Mouse (Mus musculus) kidney, embryonic 15.5 days (tissue): ENCODE measurements at regions not wholly inside any gene's neighbourhood (a gene's known extent, or its start where the extent isn't known, plus 50 kb on each side); places are given as distances from the start of the nearest gene placed in this dataset.

Source experiments
- ATAC-seq: fragments of 200-750 bp; cut with Nextera tagmentation; replicated peaks from 2 replicates; pipeline ENCODE4 v1.8.0; 2017; ENCODE audit warnings: moderate TSS enrichment; ENCODE audit not compliant: low FRiP score
- H3K27ac ChIP-seq: fragments of 300-500 bp; sonication (generic); 2 replicates; pipeline ENCODE4 v1.5.1; 2015; ENCODE audit warnings: mild to moderate bottlenecking, inconsistent platforms
- H3K27me3 ChIP-seq: fragments of 300-500 bp; sonication (generic); 2 replicates; pipeline ENCODE4 v1.6.1; 2015; ENCODE audit warnings: inconsistent platforms
- H3K36me3 ChIP-seq: fragments of 300-500 bp; sonication (generic); 2 replicates; pipeline ENCODE4 v1.6.1; 2015; ENCODE audit warnings: inconsistent platforms
- H3K4me1 ChIP-seq: fragments of 300-500 bp; sonication (generic); 2 replicates; pipeline ENCODE4 v1.6.1; 2015; ENCODE audit warnings: inconsistent platforms
- H3K4me2 ChIP-seq: fragments of 300-500 bp; sonication (generic); 2 replicates; pipeline ENCODE4 v1.6.1; 2015; ENCODE audit warnings: moderate library complexity, mild to moderate bottlenecking, inconsistent platforms
- H3K4me3 ChIP-seq: fragments of 300-500 bp; sonication (generic); replicated peaks from 2 replicates; pipeline ENCODE4 v1.5.1; 2015; ENCODE audit warnings: mild to moderate bottlenecking, inconsistent platforms
- H3K9ac ChIP-seq: fragments of 300-500 bp; sonication (generic); 2 replicates; pipeline ENCODE4 v1.6.1; 2015; ENCODE audit warnings: mild to moderate bottlenecking, inconsistent platforms
- H3K9me3 ChIP-seq: fragments of 300-500 bp; sonication (generic); replicated peaks from 2 replicates; pipeline ENCODE4 v1.6.1; 2016; ENCODE audit warnings: inconsistent platforms
- WGBS: fragments of 180-500 bp; shearing (Covaris S2); methylation state at CpG from one replicate; pipeline ENCODE4 v1.1.7; 2015; ENCODE audit warnings: mixed read lengths; 5-methylcytosine and 5-hydroxymethylcytosine counted together

DNA sequence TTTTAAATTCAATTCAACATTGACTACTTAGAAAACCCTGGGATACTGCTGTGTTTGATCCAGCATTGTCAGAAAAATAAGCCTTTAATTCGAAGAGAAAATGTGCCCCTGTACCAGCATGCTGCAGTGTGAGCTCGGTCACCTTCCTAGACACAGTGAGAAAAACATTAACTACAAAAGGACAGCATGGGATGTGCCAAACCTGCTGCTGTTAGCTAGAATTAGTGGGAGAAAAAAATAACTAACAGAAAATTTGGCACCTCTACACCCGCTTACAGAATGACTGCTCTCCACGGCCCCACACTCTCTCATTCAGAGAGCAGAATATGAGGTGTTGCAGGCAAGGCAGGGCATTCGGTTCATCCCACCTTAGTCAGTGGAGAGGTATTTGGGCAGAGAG is 531.9 kb upstream of the Hs6st1 start:
- Histone ChIP-seq H3K9me3 (no peaks in the 10 kb centered on the region), H3K36me3 (no peaks in the 10 kb centered on the region), H3K4me2 (no peak overlapping the region), H3K27me3 (no peaks in the 10 kb centered on the region), H3K9ac (no peak overlapping the region), H3K4me3 (no peak overlapping the region), H3K4me1 (no peaks in the 10 kb centered on the region), H3K27ac (no peak overlapping the region)
- no peak for ATAC-seq
- 91% methylated on average over 5 of the region's 5 CpGs for WGBS

DNA sequence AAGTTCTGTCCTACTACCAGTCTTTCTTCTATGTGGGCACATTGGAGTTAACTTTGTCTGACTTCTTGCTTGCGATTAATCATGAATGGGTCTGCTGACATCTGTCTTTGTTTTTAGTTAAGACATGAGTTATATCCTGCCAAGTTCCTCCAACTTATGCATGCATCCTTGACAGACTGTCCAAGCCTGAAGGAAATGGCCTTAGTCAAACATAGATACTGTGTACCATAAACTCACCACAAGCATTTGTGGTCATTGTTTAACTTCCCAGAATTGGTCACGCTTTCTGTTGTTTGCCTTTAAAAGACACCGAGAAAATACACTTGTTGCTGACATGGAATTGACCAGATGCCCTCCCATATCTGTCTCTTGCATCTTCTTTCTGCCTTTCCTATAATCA is 519.4 kb upstream of the Hs6st1 start:
- Histone ChIP-seq H3K9me3 (no peaks in the 10 kb centered on the region), H3K4me3 (no peak overlapping the region), H3K9ac (no peak overlapping the region), H3K36me3 (no peaks in the 10 kb centered on the region), H3K4me2 (no peak overlapping the region), H3K27ac (no peak overlapping the region), H3K27me3 (no peaks in the 10 kb centered on the region), H3K4me1 (no peaks in the 10 kb centered on the region)
- no peak for ATAC-seq
- WGBS: 74% methylated on average over 3 of the region's 3 CpGs

DNA sequence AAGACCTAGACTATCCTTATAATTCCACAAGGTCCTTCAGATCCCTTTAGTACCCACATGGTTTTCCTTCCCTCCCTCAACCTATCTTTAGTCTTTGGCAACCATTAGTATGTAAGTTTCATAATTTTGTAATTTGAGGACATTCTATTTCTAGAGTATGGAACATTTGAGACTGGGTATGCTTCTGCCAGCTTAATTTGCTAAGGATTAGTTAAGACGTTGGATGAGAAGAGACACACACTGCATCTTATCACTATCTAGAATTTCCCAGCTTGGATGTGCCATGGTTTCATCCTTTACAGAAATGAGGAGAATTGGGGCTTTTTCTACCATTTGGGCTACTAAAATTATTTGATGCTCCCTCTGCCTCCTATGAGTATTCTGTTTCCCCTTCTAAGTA is 516.7 kb upstream of the Hs6st1 start:
- Histone ChIP-seq H3K36me3 (no peaks in the 10 kb centered on the region), H3K27me3 (no peaks in the 10 kb centered on the region), H3K4me2 (no peak overlapping the region), H3K27ac (no peak overlapping the region), H3K9me3 (no peaks in the 10 kb centered on the region), H3K4me1 (no peaks in the 10 kb centered on the region), H3K4me3 (no peak overlapping the region), H3K9ac (no peak overlapping the region)
- 78% methylated on average over 1 of the region's 1 CpGs for WGBS
- no peak for ATAC-seq

DNA sequence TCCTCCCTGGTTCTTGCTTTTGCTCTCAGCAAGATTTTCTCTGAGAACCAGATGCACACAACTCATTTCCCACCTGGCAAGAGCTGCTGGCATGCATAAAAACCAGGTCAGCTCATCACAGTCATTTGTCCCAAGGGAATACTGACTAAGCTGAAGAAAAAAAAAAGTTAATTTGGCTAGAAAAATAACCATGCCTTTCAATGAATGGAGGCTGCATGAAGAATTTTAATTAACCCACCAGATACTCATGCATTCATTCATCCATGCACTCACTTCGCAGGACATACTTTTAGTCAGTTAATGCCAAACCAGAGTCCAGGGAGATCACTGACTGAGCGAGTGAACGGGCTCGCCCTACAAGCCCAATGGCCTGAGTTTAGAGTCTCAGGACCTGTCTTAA is 505.4 kb upstream of the Hs6st1 start:
- Histone ChIP-seq H3K36me3 (no peaks in the 10 kb centered on the region), H3K27ac (0 out of 2 replicates have a peak overlapping the region, but pooled peaks have one; percentile 27), H3K4me3 (no peak overlapping the region), H3K4me2 (no peak overlapping the region), H3K4me1 (no peaks in the 10 kb centered on the region), H3K27me3 (no peaks in the 10 kb centered on the region), H3K9ac (no peak overlapping the region), H3K9me3 (no peaks in the 10 kb centered on the region)
- ATAC-seq: no peak
- WGBS: 74% methylated on average over 4 of the region's 4 CpGs

DNA sequence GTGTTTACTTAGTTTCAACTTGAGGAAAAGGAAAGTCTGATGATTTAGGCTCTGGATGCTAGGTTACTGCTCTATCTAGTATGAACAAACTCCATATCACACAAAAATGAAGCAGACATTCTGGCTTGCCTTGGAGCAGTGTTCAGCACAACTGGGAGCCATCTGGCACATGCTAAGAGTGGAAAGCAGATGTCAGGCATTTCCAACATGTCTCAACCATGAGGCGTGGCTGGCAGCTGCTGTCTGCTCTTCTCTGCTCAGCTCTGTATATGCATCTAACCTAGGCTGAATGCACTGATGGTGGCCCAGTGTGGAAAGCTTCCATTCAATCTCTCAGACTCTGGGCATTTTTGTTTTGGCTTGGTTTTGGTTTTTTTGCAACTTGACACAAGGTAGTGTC is 493.0 kb upstream of the Hs6st1 start:
- WGBS: 79% methylated on average over 1 of the region's 1 CpGs

DNA sequence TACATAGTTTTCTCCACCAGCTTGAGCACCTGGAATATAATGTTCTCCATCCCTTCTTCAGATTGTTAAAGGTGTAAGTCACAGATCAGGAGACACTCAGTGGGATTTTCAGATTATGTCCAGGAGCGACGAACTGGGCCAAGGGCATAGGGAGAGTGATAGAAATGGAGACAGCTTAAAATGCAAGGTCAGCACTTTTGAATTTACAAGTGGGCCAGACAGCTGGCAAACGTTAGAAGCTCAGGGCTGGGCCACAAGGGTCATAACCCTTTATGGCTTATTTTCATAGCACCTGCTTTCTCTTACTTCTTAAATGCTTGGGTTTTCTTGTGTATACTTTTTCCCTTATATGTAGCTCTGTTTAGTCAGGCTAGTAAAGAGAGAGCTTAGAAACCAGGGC is 488.8 kb upstream of the Hs6st1 start:
- H3K9me3 ChIP-seq: no peaks in the 10 kb centered on the region
- H3K4me1 ChIP-seq: no peaks in the 10 kb centered on the region
- H3K4me3 ChIP-seq: no peak overlapping the region
- no peak for ATAC-seq
- no peaks in the 10 kb centered on the region for H3K36me3 ChIP-seq
- H3K27me3 ChIP-seq: no peaks in the 10 kb centered on the region
- no peak overlapping the region for H3K9ac ChIP-seq
- WGBS: 58% methylated on average over 3 of the region's 3 CpGs
- H3K27ac ChIP-seq: no peak overlapping the region
- no peak overlapping the region for H3K4me2 ChIP-seq

More for the DNA sequence above, 493.0 kb upstream of the Hs6st1 start:
- no peaks in the 10 kb centered on the region for H3K9me3 ChIP-seq
- no peak overlapping the region for H3K4me2 ChIP-seq
- H3K4me1 ChIP-seq: no peaks in the 10 kb centered on the region
- no peaks in the 10 kb centered on the region for H3K27me3 ChIP-seq
- H3K36me3 ChIP-seq: no peaks in the 10 kb centered on the region
- no peak overlapping the region for H3K9ac ChIP-seq
- no peak overlapping the region for H3K27ac ChIP-seq
- H3K4me3 ChIP-seq: no peak overlapping the region
- no peak for ATAC-seq

DNA sequence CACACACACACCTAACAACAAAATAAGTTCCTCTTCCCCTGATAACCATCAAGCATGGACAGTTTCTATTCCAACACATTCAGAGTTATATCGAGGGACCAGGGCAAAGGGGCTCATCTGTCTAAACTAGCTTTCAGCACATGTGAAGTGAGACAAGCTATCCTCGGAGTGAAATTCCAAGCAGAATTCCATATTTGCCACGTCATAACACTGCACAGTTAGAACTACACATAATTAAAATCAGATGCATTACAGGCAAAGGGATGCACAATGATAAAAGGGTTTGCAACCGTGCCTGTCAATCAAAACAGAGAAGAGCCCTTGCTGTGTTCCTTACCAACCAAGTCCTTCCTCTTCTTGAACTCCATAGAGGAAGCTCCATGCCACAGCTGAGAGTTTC is 488.2 kb upstream of the Hs6st1 start:
- Histone ChIP-seq H3K4me2 (no peak overlapping the region), H3K9ac (no peak overlapping the region), H3K9me3 (no peaks in the 10 kb centered on the region), H3K36me3 (no peaks in the 10 kb centered on the region), H3K27me3 (no peaks in the 10 kb centered on the region), H3K4me1 (no peaks in the 10 kb centered on the region), H3K27ac (no peak overlapping the region), H3K4me3 (no peak overlapping the region)
- 75% methylated on average over 4 of the region's 4 CpGs for WGBS
- ATAC-seq: no peak

DNA sequence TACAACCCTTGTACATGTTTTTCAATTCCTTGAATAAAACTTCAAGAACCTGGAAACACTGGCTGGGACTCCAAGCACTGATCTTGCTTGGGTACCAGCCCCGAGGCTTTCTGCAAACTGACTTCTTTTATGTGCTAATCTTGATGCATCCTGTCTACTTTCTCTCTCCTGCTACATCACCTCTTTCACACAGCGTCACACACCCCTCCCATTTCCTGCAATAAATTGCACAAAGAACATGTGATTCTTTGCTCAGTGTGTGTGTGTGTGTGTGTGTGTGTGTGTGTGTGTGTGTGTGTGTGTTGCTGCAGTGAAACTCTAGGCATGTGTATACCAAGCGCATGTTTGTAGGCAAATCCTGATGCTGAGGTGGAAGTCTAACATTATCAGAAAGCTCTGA is 487.7 kb upstream of the Hs6st1 start:
- no peak overlapping the region for H3K4me3 ChIP-seq
- no peak overlapping the region for H3K9ac ChIP-seq
- H3K4me2 ChIP-seq: no peak overlapping the region
- no peaks in the 10 kb centered on the region for H3K9me3 ChIP-seq
- no peaks in the 10 kb centered on the region for H3K4me1 ChIP-seq
- H3K27me3 ChIP-seq: no peaks in the 10 kb centered on the region
- WGBS: 40% methylated on average over 3 of the region's 3 CpGs
- no peak overlapping the region for H3K27ac ChIP-seq
- ATAC-seq: no peak
- no peaks in the 10 kb centered on the region for H3K36me3 ChIP-seq

DNA sequence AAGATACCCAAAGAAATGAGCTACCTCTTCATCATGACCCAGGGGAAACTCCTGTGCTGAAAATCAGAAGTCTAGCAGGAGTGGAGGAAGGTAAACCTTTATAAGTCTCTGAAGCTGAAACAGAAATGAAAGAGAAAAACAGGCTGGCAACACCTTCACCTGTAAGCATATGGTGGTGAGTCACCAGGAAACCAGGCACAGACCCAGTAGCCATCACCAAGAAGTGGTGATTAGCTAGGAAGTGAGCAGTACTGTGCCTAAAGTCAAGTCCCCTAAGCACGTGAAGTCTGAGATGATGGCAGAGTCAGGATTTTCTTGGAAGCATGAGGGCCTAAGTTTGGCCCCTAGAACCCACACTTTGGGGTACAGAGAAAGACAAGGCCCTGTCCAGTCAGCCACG is 480.3 kb upstream of the Hs6st1 start:
- WGBS: 86% methylated on average over 2 of the region's 2 CpGs

DNA sequence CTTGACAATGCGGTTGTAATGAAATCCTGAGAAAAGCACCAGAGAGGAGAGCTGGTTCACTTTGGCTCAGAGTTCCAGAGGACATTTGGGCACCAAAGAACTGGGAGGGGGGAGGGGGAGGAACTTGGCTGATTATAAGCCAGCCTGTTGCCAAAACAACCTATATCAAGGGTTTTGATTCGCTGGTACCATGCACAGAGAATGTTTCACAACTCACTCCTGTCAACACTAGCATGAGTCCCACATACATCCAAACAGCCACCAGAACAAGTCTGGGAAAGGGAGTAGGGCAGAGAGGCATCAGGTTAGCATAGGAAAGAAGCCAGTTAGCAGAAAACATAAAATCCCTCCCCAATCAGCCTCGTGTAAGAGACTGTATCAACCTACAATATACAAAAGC is 479.3 kb upstream of the Hs6st1 start:
- no peak overlapping the region for H3K9ac ChIP-seq
- H3K27me3 ChIP-seq: no peaks in the 10 kb centered on the region
- no peak overlapping the region for H3K4me2 ChIP-seq
- no peaks in the 10 kb centered on the region for H3K9me3 ChIP-seq
- no peaks in the 10 kb centered on the region for H3K4me1 ChIP-seq
- H3K27ac ChIP-seq: no peak overlapping the region
- 78% methylated on average over 3 of the region's 3 CpGs for WGBS
- no peaks in the 10 kb centered on the region for H3K36me3 ChIP-seq
- ATAC-seq: no peak
- H3K4me3 ChIP-seq: no peak overlapping the region

More for the DNA sequence above, 480.3 kb upstream of the Hs6st1 start:
- H3K27me3 ChIP-seq: no peaks in the 10 kb centered on the region
- H3K9ac ChIP-seq: no peak overlapping the region
- no peaks in the 10 kb centered on the region for H3K36me3 ChIP-seq
- H3K4me1 ChIP-seq: no peaks in the 10 kb centered on the region
- no peak overlapping the region for H3K4me3 ChIP-seq
- no peak for ATAC-seq
- H3K27ac ChIP-seq: no peak overlapping the region
- H3K4me2 ChIP-seq: no peak overlapping the region
- H3K9me3 ChIP-seq: no peaks in the 10 kb centered on the region

DNA sequence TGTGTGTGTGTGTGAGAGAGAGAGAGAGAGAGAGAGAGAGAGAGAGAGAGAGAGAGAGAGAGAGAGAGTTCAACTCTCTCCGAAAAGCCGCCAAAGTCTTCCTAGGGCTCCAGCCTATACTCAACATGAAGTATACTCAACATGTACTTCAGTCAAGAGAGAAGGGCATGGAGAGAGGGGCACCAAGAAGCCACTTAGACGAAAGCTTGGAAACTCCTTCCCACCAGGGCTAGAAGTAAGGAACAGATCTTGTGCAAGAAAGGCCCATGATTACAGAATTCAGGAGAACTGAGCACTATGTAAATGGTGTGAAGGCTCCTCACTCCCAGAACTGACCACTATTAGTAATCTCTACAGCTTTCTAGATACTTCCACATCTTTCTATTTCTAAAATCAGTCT is 467.4 kb upstream of the Hs6st1 start:
- no peaks in the 10 kb centered on the region for H3K4me1 ChIP-seq
- WGBS: 89% methylated on average over 3 of the region's 3 CpGs
- no peaks in the 10 kb centered on the region for H3K36me3 ChIP-seq
- H3K27me3 ChIP-seq: no peaks in the 10 kb centered on the region
- ATAC-seq: no peak
- H3K9me3 ChIP-seq: no peaks in the 10 kb centered on the region
- H3K9ac ChIP-seq: no peak overlapping the region
- no peak overlapping the region for H3K4me3 ChIP-seq
- no peak overlapping the region for H3K4me2 ChIP-seq
- no peak overlapping the region for H3K27ac ChIP-seq

DNA sequence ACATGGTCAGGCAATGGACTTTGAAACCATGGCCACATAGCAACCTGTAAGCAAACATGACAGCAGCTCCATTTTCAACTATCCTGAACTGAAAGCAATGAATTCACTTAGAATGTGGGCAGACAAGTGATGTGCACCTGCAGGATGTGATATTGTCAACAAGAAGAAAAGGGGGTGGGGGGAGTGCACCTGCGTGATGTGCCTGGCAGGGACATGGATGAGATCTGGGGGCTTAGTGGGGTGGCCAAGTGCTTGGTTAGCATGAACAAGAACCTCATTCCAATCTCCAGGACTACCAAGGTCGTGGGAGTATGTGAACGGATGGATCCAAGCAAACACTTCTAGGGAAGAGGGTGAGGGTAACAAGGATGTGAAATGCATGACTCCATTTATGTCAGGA is 453.1 kb upstream of the Hs6st1 start:
- no peak overlapping the region for H3K9ac ChIP-seq
- WGBS: 76% methylated on average over 3 of the region's 3 CpGs
- H3K27me3 ChIP-seq: no peaks in the 10 kb centered on the region
- H3K4me2 ChIP-seq: no peak overlapping the region
- H3K9me3 ChIP-seq: no peaks in the 10 kb centered on the region
- no peak overlapping the region for H3K27ac ChIP-seq
- no peaks in the 10 kb centered on the region for H3K4me1 ChIP-seq
- no peaks in the 10 kb centered on the region for H3K36me3 ChIP-seq
- H3K4me3 ChIP-seq: no peak overlapping the region
- ATAC-seq: no peak

DNA sequence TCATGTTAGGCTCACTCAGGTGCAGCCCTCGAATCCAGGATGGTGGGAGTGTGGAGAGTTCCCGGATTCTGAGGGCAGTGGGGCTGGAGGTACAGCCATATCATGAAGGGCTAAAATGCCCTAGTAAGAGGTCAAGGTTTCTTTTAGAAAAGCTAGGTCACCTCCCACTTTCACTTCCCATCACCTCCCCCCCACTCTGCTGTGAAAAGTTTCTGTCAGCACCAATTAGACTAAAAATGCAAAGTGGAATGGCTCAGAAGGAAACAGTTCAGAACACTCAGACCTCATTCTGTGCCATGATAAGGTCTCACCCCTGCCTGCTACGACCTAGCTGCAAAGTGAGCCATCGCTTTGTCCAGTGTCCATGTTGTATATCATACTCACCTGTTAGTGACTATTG is 448.7 kb upstream of the Hs6st1 start:
- no peaks in the 10 kb centered on the region for H3K4me1 ChIP-seq
- H3K36me3 ChIP-seq: no peaks in the 10 kb centered on the region
- H3K27ac ChIP-seq: no peak overlapping the region
- H3K4me2 ChIP-seq: no peak overlapping the region
- no peak overlapping the region for H3K9ac ChIP-seq
- no peaks in the 10 kb centered on the region for H3K27me3 ChIP-seq
- ATAC-seq: no peak
- 79% methylated on average over 4 of the region's 4 CpGs for WGBS
- no peaks in the 10 kb centered on the region for H3K9me3 ChIP-seq
- H3K4me3 ChIP-seq: no peak overlapping the region
